Mouse (Mus musculus): ENCODE results near the gene Dut. TPM values are rescaled to one million over a fixed set of nuclear protein-coding genes. Genes with fewer than 3 reads are reported as not detected.

Gene Dut
- polyA plus RNA-seq, 1 experiment, result 15.7 TPM

GRCm38 (mm10) chr2:125228472-125229409, 18.2 kb upstream of the Dut start:
- H3K9me3 ChIP-seq (ENCODE audit: control insufficient read depth, low read length), result no peaks in the 10 kb centered on the region
- peaks cover 43% of the 10 kb centered on the region for H3K4me1 ChIP-seq (ENCODE audit: control insufficient read depth)
- H3K36me3 ChIP-seq (ENCODE audit: control insufficient read depth), result no peaks in the 10 kb centered on the region; the same call in 1 of the 2 replicates
- no peaks in the 10 kb centered on the region for H3K27me3 ChIP-seq (ENCODE audit: control insufficient read depth)
- peak overlapping the region; percentile 3 for H3K4me3 ChIP-seq (replicated peaks)
- TF ChIP-seq TAL1 (IDR thresholded peaks at IDR 0.05; ENCODE audit: low read length), result no peak
- no peak for TF ChIP-seq GATA1 (IDR thresholded peaks at IDR 0.05; ENCODE audit: low read length)

GRCm38 (mm10) chr2:125232183-125232582, 14.8 kb upstream of the Dut start:
- no peaks in the 10 kb centered on the region for H3K27me3 ChIP-seq (ENCODE audit: control insufficient read depth)
- TF ChIP-seq GATA1 (IDR thresholded peaks at IDR 0.05; ENCODE audit: low read length), result no peak
- no peak for TF ChIP-seq TAL1 (IDR thresholded peaks at IDR 0.05; ENCODE audit: low read length)
- peaks cover 66% of the 10 kb centered on the region for H3K4me1 ChIP-seq (ENCODE audit: control insufficient read depth)
- H3K4me3 ChIP-seq (replicated peaks), result no peak overlapping the region
- no peaks in the 10 kb centered on the region; the same call in 1 of the 2 replicates for H3K36me3 ChIP-seq (ENCODE audit: control insufficient read depth)
- H3K9me3 ChIP-seq (ENCODE audit: control insufficient read depth, low read length), result no peaks in the 10 kb centered on the region

GRCm38 (mm10) chr2:125233537-125233936, 13.5 kb upstream of the Dut start:
- no peak overlapping the region for H3K4me3 ChIP-seq (replicated peaks)
- no peak for TF ChIP-seq GATA1 (IDR thresholded peaks at IDR 0.05; ENCODE audit: low read length)
- no peak for TF ChIP-seq TAL1 (IDR thresholded peaks at IDR 0.05; ENCODE audit: low read length)
- H3K9me3 ChIP-seq (ENCODE audit: control insufficient read depth, low read length), result no peaks in the 10 kb centered on the region
- peaks cover 55% of the 10 kb centered on the region for H3K4me1 ChIP-seq (ENCODE audit: control insufficient read depth)
- H3K36me3 ChIP-seq (ENCODE audit: control insufficient read depth), result no peaks in the 10 kb centered on the region; the same call in 1 of the 2 replicates
- no peaks in the 10 kb centered on the region for H3K27me3 ChIP-seq (ENCODE audit: control insufficient read depth)

- Histone ChIP-seq H3K4me3 (replicated peaks) (peak overlapping the region; percentile 14), H3K27me3 (ENCODE audit: control insufficient read depth) (no peaks in the 10 kb centered on the region), H3K9me3 (ENCODE audit: control insufficient read depth, low read length) (no peaks in the 10 kb centered on the region), H3K36me3 (ENCODE audit: control insufficient read depth) (no peaks in the 10 kb centered on the region; the same call in 1 of the 2 replicates), H3K4me1 (ENCODE audit: control insufficient read depth) (peaks cover 51% of the 10 kb centered on the region)
- no peak for TF ChIP-seq TAL1 (IDR thresholded peaks at IDR 0.05; ENCODE audit: low read length)
- TF ChIP-seq GATA1 (IDR thresholded peaks at IDR 0.05; ENCODE audit: low read length), result no peak
These were observed 12.9 kb upstream of the Dut start for GRCm38 (mm10) chr2:125234049-125234448.

GRCm38 (mm10) chr2:125245545-125246285, 1.3 kb upstream of the Dut start:
- Histone ChIP-seq H3K27me3 (ENCODE audit: control insufficient read depth) (no peaks in the 10 kb centered on the region), H3K4me3 (replicated peaks) (peak overlapping the region; percentile 87), H3K36me3 (ENCODE audit: control insufficient read depth) (peaks cover 25% of the 10 kb centered on the region), H3K9me3 (ENCODE audit: control insufficient read depth, low read length) (no peaks in the 10 kb centered on the region), H3K4me1 (ENCODE audit: control insufficient read depth) (peaks cover 33% of the 10 kb centered on the region)
- no peak for TF ChIP-seq GATA1 (IDR thresholded peaks at IDR 0.05; ENCODE audit: low read length)
- TF ChIP-seq TAL1 (IDR thresholded peaks at IDR 0.05; ENCODE audit: low read length), result no peak

- no peaks in the 10 kb centered on the region for H3K9me3 ChIP-seq (ENCODE audit: control insufficient read depth, low read length)
- no peak for TF ChIP-seq GATA1 (IDR thresholded peaks at IDR 0.05; ENCODE audit: low read length)
- TF ChIP-seq TAL1 (IDR thresholded peaks at IDR 0.05; ENCODE audit: low read length), result no peak
- H3K4me1 ChIP-seq (ENCODE audit: control insufficient read depth), result peaks cover 43% of the 10 kb centered on the region
These were observed 321 bp upstream of the Dut start for GRCm38 (mm10) chr2:125246669-125247068.

GRCm38 (mm10) chr2:125247962-125248235, 909 bp downstream of the Dut start:
- Histone ChIP-seq H3K27me3 (ENCODE audit: control insufficient read depth) (no peaks in the 10 kb centered on the region), H3K36me3 (ENCODE audit: control insufficient read depth) (peaks cover 47% of the 10 kb centered on the region), H3K9me3 (ENCODE audit: control insufficient read depth, low read length) (no peaks in the 10 kb centered on the region), H3K4me3 (replicated peaks) (peak overlapping the region; percentile 87), H3K4me1 (ENCODE audit: control insufficient read depth) (peaks cover 53% of the 10 kb centered on the region)
- TF ChIP-seq GATA1 (IDR thresholded peaks at IDR 0.05; ENCODE audit: low read length), result no peak
- no peak for TF ChIP-seq TAL1 (IDR thresholded peaks at IDR 0.05; ENCODE audit: low read length)

More at GRCm38 (mm10) chr2:125246669-125247068, 321 bp upstream of the Dut start:
- Histone ChIP-seq H3K27me3 (ENCODE audit: control insufficient read depth) (no peaks in the 10 kb centered on the region), H3K36me3 (ENCODE audit: control insufficient read depth) (peaks cover 34% of the 10 kb centered on the region), H3K4me3 (replicated peaks) (peak overlapping the region; percentile 87)

- TF ChIP-seq TAL1 (IDR thresholded peaks at IDR 0.05; ENCODE audit: low read length) (no peak), GATA1 (IDR thresholded peaks at IDR 0.05; ENCODE audit: low read length) (no peak)
- peak overlapping the region; percentile 87 for H3K4me3 ChIP-seq (replicated peaks)
- H3K36me3 ChIP-seq (ENCODE audit: control insufficient read depth), result peaks cover 50% of the 10 kb centered on the region
- H3K27me3 ChIP-seq (ENCODE audit: control insufficient read depth), result no peaks in the 10 kb centered on the region
- H3K4me1 ChIP-seq (ENCODE audit: control insufficient read depth), result peaks cover 55% of the 10 kb centered on the region
- no peaks in the 10 kb centered on the region for H3K9me3 ChIP-seq (ENCODE audit: control insufficient read depth, low read length)
These were observed 1.3 kb downstream of the Dut start for GRCm38 (mm10) chr2:125248256-125248655.

GRCm38 (mm10) chr2:125249339-125249738, 2.3 kb downstream of the Dut start:
- H3K36me3 ChIP-seq (ENCODE audit: control insufficient read depth), result peaks cover 61% of the 10 kb centered on the region
- TF ChIP-seq GATA1 (IDR thresholded peaks at IDR 0.05; ENCODE audit: low read length), result no peak
- no peak for TF ChIP-seq TAL1 (IDR thresholded peaks at IDR 0.05; ENCODE audit: low read length)
- H3K27me3 ChIP-seq (ENCODE audit: control insufficient read depth), result no peaks in the 10 kb centered on the region
- H3K4me1 ChIP-seq (ENCODE audit: control insufficient read depth), result peaks cover 62% of the 10 kb centered on the region
- H3K9me3 ChIP-seq (ENCODE audit: control insufficient read depth, low read length), result no peaks in the 10 kb centered on the region; the same call in 1 of the 2 replicates
- peak overlapping the region; percentile 87 for H3K4me3 ChIP-seq (replicated peaks)
